Mouse (Mus musculus): ENCODE measurements around the gene Vmn1r40. TPM values are rescaled to one million over a fixed set of nuclear protein-coding genes. Genes with fewer than 3 reads are reported as not detected.
A peak's percentile ranks its signal among the peaks of the same experiment; 100 is the strongest.

Vmn1r40 gene
- polyA plus RNA-seq, 1 experiment, result not detected

DNA sequence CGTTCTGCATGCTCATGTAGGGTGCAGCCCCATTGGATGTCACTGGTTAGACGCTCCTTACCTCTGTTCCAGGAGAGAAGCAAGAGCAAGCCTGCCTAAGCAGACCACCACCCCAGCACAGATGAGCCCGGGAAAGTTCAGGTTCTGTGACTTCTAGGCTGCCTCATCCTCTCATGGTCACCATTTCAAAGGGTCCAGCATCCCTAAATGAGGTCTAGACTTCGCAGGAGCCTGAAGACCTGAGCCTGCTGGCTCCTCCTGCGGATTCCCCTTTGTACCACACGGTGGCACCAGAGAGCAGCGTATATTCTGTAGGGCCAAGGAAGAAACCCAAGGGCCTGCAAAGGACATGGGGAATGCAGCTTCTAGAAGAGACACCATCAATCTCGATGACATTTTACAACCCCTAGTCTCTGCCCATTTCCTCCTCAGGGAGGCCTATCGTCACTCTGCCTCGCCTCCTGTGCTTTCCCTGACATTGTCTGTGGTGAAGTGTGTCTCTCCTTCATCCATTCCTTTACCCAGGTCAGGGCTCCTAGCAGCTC lies 28.0 kb upstream of the Vmn1r40 start:
- TF ChIP-seq POLR2A (IDR thresholded peaks at IDR 0.05; ENCODE audit: low read depth, low read length) (no peak), CTCF (IDR thresholded peaks at IDR 0.05; ENCODE audit: extremely low read depth, insufficient read length, insufficient replicate concordance, low read depth, low read length) (peak; percentile 91; the same call in 1 of the 2 replicates)
- Histone ChIP-seq H3K27ac (ENCODE audit: insufficient read depth, low read depth, low read length) (no peak overlapping the region), H3K4me1 (ENCODE audit: control insufficient read depth, insufficient read depth, insufficient read length, low read length) (no peaks in the 10 kb centered on the region), H3K4me3 (ENCODE audit: low read depth, low read length) (no peak overlapping the region), H3K27me3 (ENCODE audit: control insufficient read depth, insufficient read depth, low read length) (no peaks in the 10 kb centered on the region), H3K36me3 (ENCODE audit: control insufficient read depth, insufficient read depth, low read length) (no peaks in the 10 kb centered on the region; the same call in 1 of the 2 replicates)
- 16% methylated on average over 10 of the region's 10 CpGs for WGBS

DNA sequence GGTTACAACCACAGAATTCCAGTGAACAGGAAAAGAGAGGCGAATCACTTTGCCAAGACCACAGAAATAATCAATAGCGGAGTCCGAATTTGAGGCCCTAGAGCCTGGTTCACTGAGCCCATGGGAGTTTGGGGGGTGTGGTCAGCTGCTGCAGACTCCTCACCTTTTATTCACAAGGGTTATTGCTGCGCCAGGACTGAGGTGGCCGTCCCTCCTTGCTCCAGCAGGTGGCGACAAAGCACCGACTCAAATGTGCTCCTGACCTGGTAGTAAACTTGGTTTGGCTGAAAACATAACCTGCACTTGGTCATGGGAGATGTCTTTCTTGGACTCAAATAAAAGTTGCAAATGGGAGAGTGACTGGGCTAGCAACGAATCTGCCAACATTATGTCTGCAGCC lies 27.2 kb upstream of the Vmn1r40 start:
- no peaks in the 10 kb centered on the region; the same call in 1 of the 2 replicates for H3K36me3 ChIP-seq (ENCODE audit: control insufficient read depth, insufficient read depth, low read length)
- H3K27me3 ChIP-seq (ENCODE audit: control insufficient read depth, insufficient read depth, low read length), result no peaks in the 10 kb centered on the region
- no peak overlapping the region for H3K27ac ChIP-seq (ENCODE audit: insufficient read depth, low read depth, low read length)
- H3K4me1 ChIP-seq (ENCODE audit: control insufficient read depth, insufficient read depth, insufficient read length, low read length), result no peaks in the 10 kb centered on the region
- 12% methylated on average over 8 of the region's 8 CpGs for WGBS
- H3K4me3 ChIP-seq (ENCODE audit: low read depth, low read length), result no peak overlapping the region
- TF ChIP-seq CTCF (IDR thresholded peaks at IDR 0.05; ENCODE audit: extremely low read depth, insufficient read length, insufficient replicate concordance, low read depth, low read length) (peak; percentile 89), POLR2A (IDR thresholded peaks at IDR 0.05; ENCODE audit: low read depth, low read length) (no peak)

DNA sequence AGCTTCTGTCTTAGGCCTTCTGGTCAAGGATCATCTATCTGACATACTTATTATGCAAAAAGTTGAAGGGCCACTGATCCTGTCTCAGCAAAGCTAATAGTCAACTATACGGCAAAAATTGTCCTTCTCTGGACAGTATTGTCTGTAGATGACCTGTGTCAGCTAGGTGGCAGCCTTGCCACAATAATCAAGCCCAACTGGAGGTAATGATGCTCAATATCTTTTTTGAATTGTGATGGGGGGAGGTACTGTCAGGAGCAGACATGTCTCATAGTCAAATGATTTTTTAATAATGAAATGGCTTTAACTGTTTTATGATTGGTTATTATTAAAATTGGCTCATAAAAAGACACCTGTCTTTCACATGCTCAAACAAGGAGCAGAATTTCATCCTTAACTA lies 23.1 kb upstream of the Vmn1r40 start:
- WGBS, result 33% methylated on average over 1 of the region's 1 CpGs
- TF ChIP-seq POLR2A (IDR thresholded peaks at IDR 0.05; ENCODE audit: low read depth, low read length) (no peak), CTCF (IDR thresholded peaks at IDR 0.05; ENCODE audit: extremely low read depth, insufficient read length, insufficient replicate concordance, low read depth, low read length) (no peak)
- no peaks in the 10 kb centered on the region for H3K4me1 ChIP-seq (ENCODE audit: control insufficient read depth, insufficient read depth, insufficient read length, low read length)
- H3K4me3 ChIP-seq (ENCODE audit: low read depth, low read length), result no peak overlapping the region
- H3K36me3 ChIP-seq (ENCODE audit: control insufficient read depth, insufficient read depth, low read length), result no peaks in the 10 kb centered on the region
- no peaks in the 10 kb centered on the region for H3K27me3 ChIP-seq (ENCODE audit: control insufficient read depth, insufficient read depth, low read length)
- H3K27ac ChIP-seq (ENCODE audit: insufficient read depth, low read depth, low read length), result no peak overlapping the region

DNA sequence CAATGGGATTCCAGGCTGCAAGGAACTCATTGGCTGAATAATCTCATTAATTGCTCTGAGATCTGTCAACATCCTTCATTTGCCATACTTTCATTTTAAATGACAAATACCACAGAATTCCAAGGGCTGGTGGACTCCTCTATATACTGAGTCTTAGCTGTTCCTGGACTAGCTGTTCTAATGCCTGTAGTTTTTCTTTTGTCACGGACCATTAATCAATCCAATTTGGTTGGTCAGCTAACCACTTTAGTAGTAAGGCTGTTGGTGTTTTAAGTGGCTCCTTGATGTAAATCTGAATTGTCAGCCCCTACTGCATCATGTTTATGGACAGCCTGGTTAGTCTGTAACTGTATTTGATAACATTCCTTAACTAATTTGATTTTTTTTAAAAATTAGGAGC lies 20.2 kb upstream of the Vmn1r40 start:
- H3K27ac ChIP-seq (ENCODE audit: insufficient read depth, low read depth, low read length), result no peak overlapping the region
- no peaks in the 10 kb centered on the region for H3K4me1 ChIP-seq (ENCODE audit: control insufficient read depth, insufficient read depth, insufficient read length, low read length)
- 66% methylated on average over 1 of the region's 1 CpGs for WGBS
- no peak overlapping the region for H3K4me3 ChIP-seq (ENCODE audit: low read depth, low read length)
- no peaks in the 10 kb centered on the region for H3K27me3 ChIP-seq (ENCODE audit: control insufficient read depth, insufficient read depth, low read length)
- TF ChIP-seq POLR2A (IDR thresholded peaks at IDR 0.05; ENCODE audit: low read depth, low read length) (no peak), CTCF (IDR thresholded peaks at IDR 0.05; ENCODE audit: extremely low read depth, insufficient read length, insufficient replicate concordance, low read depth, low read length) (no peak)
- no peaks in the 10 kb centered on the region for H3K36me3 ChIP-seq (ENCODE audit: control insufficient read depth, insufficient read depth, low read length)

DNA sequence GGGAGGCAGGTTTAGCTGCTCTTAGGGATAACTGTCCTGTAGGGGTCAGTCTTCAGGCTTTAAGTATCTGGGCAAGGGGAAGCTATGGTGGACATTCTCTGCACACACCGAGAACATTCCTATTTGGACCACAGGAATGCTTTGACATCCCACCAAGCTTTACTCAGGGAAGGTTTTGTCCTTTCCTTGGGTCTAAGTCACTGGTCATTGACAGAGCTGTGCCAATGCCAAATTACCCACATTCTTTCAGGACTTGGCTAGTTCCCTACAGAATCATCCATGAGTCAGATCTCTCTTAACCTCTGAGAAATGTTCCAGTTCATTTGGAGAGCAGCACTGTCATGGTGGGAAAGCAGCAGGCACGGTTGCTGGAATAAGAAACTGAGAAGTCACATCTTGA lies 716 bp upstream of the Vmn1r40 start:
- 66% methylated on average over 2 of the region's 2 CpGs for WGBS
- Histone ChIP-seq H3K4me1 (ENCODE audit: control insufficient read depth, insufficient read depth, insufficient read length, low read length) (no peaks in the 10 kb centered on the region), H3K27me3 (ENCODE audit: control insufficient read depth, insufficient read depth, low read length) (no peaks in the 10 kb centered on the region), H3K36me3 (ENCODE audit: control insufficient read depth, insufficient read depth, low read length) (no peaks in the 10 kb centered on the region), H3K27ac (ENCODE audit: insufficient read depth, low read depth, low read length) (no peak overlapping the region), H3K4me3 (ENCODE audit: low read depth, low read length) (no peak overlapping the region)
- TF ChIP-seq CTCF (IDR thresholded peaks at IDR 0.05; ENCODE audit: extremely low read depth, insufficient read length, insufficient replicate concordance, low read depth, low read length) (no peak), POLR2A (IDR thresholded peaks at IDR 0.05; ENCODE audit: low read depth, low read length) (no peak)

DNA sequence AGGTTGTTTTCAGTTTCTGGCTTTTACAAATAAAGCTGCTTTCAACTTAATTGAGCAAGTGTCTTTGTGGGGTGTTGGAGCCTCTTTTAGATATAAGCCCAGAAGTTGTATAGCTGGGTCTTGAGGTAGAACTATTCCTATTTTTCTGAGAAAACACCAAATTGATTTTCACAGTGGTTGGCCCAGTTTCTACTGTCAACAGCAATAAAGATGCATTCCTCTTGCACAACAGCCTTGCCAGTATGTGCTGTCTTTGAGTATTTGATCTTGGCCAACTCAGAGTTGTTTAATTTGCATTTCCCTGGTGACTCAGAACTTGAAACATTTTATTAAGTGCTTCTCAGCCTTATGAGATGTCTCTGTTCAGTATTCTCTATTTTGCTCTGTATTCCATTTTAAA lies 10.7 kb downstream of the Vmn1r40 start:
- H3K27me3 ChIP-seq (ENCODE audit: control insufficient read depth, insufficient read depth, low read length), result no peaks in the 10 kb centered on the region
- H3K27ac ChIP-seq (ENCODE audit: insufficient read depth, low read depth, low read length), result no peak overlapping the region
- H3K4me3 ChIP-seq (ENCODE audit: low read depth, low read length), result no peak overlapping the region
- no peaks in the 10 kb centered on the region for H3K36me3 ChIP-seq (ENCODE audit: control insufficient read depth, insufficient read depth, low read length)
- TF ChIP-seq CTCF (IDR thresholded peaks at IDR 0.05; ENCODE audit: extremely low read depth, insufficient read length, insufficient replicate concordance, low read depth, low read length), result no peak
- TF ChIP-seq POLR2A (IDR thresholded peaks at IDR 0.05; ENCODE audit: low read depth, low read length), result no peak
- no peaks in the 10 kb centered on the region for H3K4me1 ChIP-seq (ENCODE audit: control insufficient read depth, insufficient read depth, insufficient read length, low read length)

DNA sequence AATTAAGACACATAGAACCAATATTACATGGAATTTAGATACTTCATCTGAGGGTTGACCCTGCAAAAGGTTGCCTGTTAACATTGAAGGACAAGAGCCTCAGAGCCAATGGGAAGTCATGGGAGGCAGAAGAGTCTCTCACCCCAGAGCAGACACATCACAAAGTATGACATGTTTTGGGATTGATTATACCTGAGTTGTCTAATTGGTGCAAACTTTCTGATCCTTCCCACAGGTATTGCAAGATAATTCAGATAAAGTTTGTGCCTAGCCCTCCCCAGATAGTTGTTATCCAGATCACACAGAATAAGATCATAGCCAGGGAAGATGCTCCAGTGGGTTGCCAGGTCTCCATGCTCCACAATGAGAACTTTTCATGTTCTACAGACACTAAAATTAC lies 33.1 kb downstream of the Vmn1r40 start, which contains the start of gene Vmn1r41:
Gene Vmn1r41 (plus strand): TSS at position 301 of the 400 bp plus-strand sequence.
- H3K27ac ChIP-seq (ENCODE audit: insufficient read depth, low read depth, low read length), result no peak within 1 kb of the TSS
- no peaks in the 10 kb centered on the region for H3K27me3 ChIP-seq (ENCODE audit: control insufficient read depth, insufficient read depth, low read length)
- H3K4me1 ChIP-seq (ENCODE audit: control insufficient read depth, insufficient read depth, insufficient read length, low read length), result no peaks in the 10 kb centered on the region
- no peak within 1 kb of the TSS for H3K4me3 ChIP-seq (ENCODE audit: low read depth, low read length)
- TF ChIP-seq POLR2A (IDR thresholded peaks at IDR 0.05; ENCODE audit: low read depth, low read length), result no peak
- H3K36me3 ChIP-seq (ENCODE audit: control insufficient read depth, insufficient read depth, low read length), result no peaks in the 10 kb centered on the region

DNA sequence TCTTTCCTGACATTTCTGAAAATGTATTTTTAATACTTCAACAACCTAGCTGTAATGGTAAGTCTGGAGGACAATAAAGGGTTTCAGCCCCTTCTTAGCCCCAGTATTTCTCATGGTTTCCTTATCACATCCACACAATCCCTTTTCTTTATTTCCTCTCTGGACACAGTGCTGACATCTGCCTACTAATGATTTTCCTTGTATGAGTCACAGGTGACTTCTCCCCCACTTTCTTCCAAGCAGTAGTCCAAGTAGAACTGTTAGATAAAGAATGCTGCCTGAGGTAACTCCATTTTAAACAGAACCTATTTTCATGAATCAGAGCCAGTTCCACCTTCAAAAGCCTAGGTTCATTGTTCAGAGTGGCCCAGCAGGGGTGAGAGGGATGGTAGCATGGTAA lies 35.5 kb downstream of the Vmn1r40 start:
- Histone ChIP-seq H3K36me3 (ENCODE audit: control insufficient read depth, insufficient read depth, low read length) (no peaks in the 10 kb centered on the region), H3K27me3 (ENCODE audit: control insufficient read depth, insufficient read depth, low read length) (no peaks in the 10 kb centered on the region), H3K4me3 (ENCODE audit: low read depth, low read length) (no peak overlapping the region), H3K4me1 (ENCODE audit: control insufficient read depth, insufficient read depth, insufficient read length, low read length) (no peaks in the 10 kb centered on the region), H3K27ac (ENCODE audit: insufficient read depth, low read depth, low read length) (no peak overlapping the region)
- TF ChIP-seq CTCF (IDR thresholded peaks at IDR 0.05; ENCODE audit: extremely low read depth, insufficient read length, insufficient replicate concordance, low read depth, low read length), result no peak
- no peak for TF ChIP-seq POLR2A (IDR thresholded peaks at IDR 0.05; ENCODE audit: low read depth, low read length)

Other genes starting within 250 kb of the Vmn1r40 start
- 9.1 and 11.4 TPM in 2 replicates for gene Chchd6, start 111.9 kb upstream of the Vmn1r40 start, polyA plus RNA-seq (2012; rRNA removed)
- gene Txnrd3, start 63.6 kb upstream of the Vmn1r40 start, polyA plus RNA-seq (2012; rRNA removed), result 2.6 and 4.3 TPM in 2 replicates
- not detected in 2 replicates for gene Vmn1r41, start 33.2 kb downstream of the Vmn1r40 start, polyA plus RNA-seq (2012; rRNA removed)
- not detected in 2 replicates for gene Vmn1r42, start 168.9 kb downstream of the Vmn1r40 start, polyA plus RNA-seq (2012; rRNA removed)
- 0.01 TPM in 1 of 2 replicates, not detected in the other for gene Vmn1r43, start 168.9 kb downstream of the Vmn1r40 start, polyA plus RNA-seq (2012; rRNA removed)
- gene Vmn1r44, start 176.1 kb downstream of the Vmn1r40 start, polyA plus RNA-seq (2012; rRNA removed), result not detected in 2 replicates
- gene Vmn1r45, start 233.1 kb downstream of the Vmn1r40 start, polyA plus RNA-seq (2012; rRNA removed), result not detected in 2 replicates